Mouse (Mus musculus): Measurements from ENCODE around the gene Eif4b. TPM values are rescaled to one million over a fixed set of nuclear protein-coding genes. Genes with fewer than 3 reads are reported as not detected.

Eif4b gene
- polyA plus RNA-seq, 1 experiment from 2014 or later, result 121 TPM

GRCm38 (mm10) chr15:102048006-102048405 lies 25.6 kb upstream of the Eif4b start:
- no peaks in the 10 kb centered on the region for H3K4me1 ChIP-seq (replicated peaks)
- H3K27ac ChIP-seq, result no peak overlapping the region
- WGBS, result 91% methylated on average over 6 of the region's 6 CpGs
- no peaks in the 10 kb centered on the region; the same call in 1 of the 2 replicates for H3K27me3 ChIP-seq
- H3K36me3 ChIP-seq, result no peaks in the 10 kb centered on the region
- no peak for ATAC-seq (ENCODE audit: insufficient number of reproducible peaks, insufficient read depth, low FRiP score, low TSS enrichment, low read depth)
- H3K4me3 ChIP-seq (replicated peaks), result no peak overlapping the region
- no peaks in the 10 kb centered on the region for H3K9me3 ChIP-seq
- no peak overlapping the region for H3K4me2 ChIP-seq
- no peak overlapping the region for H3K9ac ChIP-seq (replicated peaks)

- Histone ChIP-seq H3K9ac (replicated peaks) (no peak overlapping the region), H3K4me1 (replicated peaks) (no peaks in the 10 kb centered on the region), H3K36me3 (no peaks in the 10 kb centered on the region), H3K27ac (no peak overlapping the region), H3K27me3 (no peaks in the 10 kb centered on the region; the same call in 1 of the 2 replicates), H3K9me3 (no peaks in the 10 kb centered on the region), H3K4me3 (replicated peaks) (no peak overlapping the region), H3K4me2 (no peak overlapping the region)
- no peak for ATAC-seq (ENCODE audit: insufficient number of reproducible peaks, insufficient read depth, low FRiP score, low TSS enrichment, low read depth)
Observed at GRCm38 (mm10) chr15:102049871-102050270, 23.7 kb upstream of the Eif4b start.

- H3K4me1 ChIP-seq (replicated peaks), result no peaks in the 10 kb centered on the region
- H3K9me3 ChIP-seq, result no peaks in the 10 kb centered on the region
- H3K9ac ChIP-seq (replicated peaks), result peak overlapping the region; percentile 66
- peak; percentile 80 for ATAC-seq (ENCODE audit: insufficient number of reproducible peaks, insufficient read depth, low FRiP score, low TSS enrichment, low read depth)
- 0% methylated on average over 26 of the region's 33 CpGs for WGBS
- no peaks in the 10 kb centered on the region for H3K36me3 ChIP-seq
- no peaks in the 10 kb centered on the region for H3K27me3 ChIP-seq
- H3K27ac ChIP-seq, result peak overlapping the region; percentile 73
- peak overlapping the region; percentile 74 for H3K4me2 ChIP-seq
- H3K4me3 ChIP-seq (replicated peaks), result peak overlapping the region; percentile 54
Observed at GRCm38 (mm10) chr15:102051920-102052683, 21.5 kb upstream of the Eif4b start.

GRCm38 (mm10) chr15:102056495-102057174 lies 16.9 kb upstream of the Eif4b start:
- Histone ChIP-seq H3K9me3 (no peaks in the 10 kb centered on the region), H3K9ac (replicated peaks) (no peak overlapping the region), H3K4me1 (replicated peaks) (no peaks in the 10 kb centered on the region), H3K27me3 (no peaks in the 10 kb centered on the region), H3K4me2 (no peak overlapping the region), H3K36me3 (no peaks in the 10 kb centered on the region), H3K4me3 (replicated peaks) (no peak overlapping the region), H3K27ac (no peak overlapping the region)
- WGBS, result 91% methylated on average over 15 of the region's 15 CpGs
- no peak for ATAC-seq (ENCODE audit: insufficient number of reproducible peaks, insufficient read depth, low FRiP score, low TSS enrichment, low read depth)

GRCm38 (mm10) chr15:102065661-102066325 lies 7.8 kb upstream of the Eif4b start:
- WGBS, result 6% methylated on average over 20 of the region's 20 CpGs
- Histone ChIP-seq H3K4me1 (replicated peaks) (0 out of 2 replicates have a peak, but pooled peaks cover 6% of the 10 kb centered on the region), H3K9me3 (no peaks in the 10 kb centered on the region), H3K4me2 (no peak overlapping the region), H3K4me3 (replicated peaks) (no peak overlapping the region), H3K27ac (no peak overlapping the region), H3K27me3 (peaks cover 16% of the 10 kb centered on the region; the same call in 1 of the 2 replicates), H3K9ac (replicated peaks) (no peak overlapping the region), H3K36me3 (no peaks in the 10 kb centered on the region)
- peak; percentile 63 for ATAC-seq (ENCODE audit: insufficient number of reproducible peaks, insufficient read depth, low FRiP score, low TSS enrichment, low read depth)

- no peak for ATAC-seq (ENCODE audit: insufficient number of reproducible peaks, insufficient read depth, low FRiP score, low TSS enrichment, low read depth)
- H3K4me2 ChIP-seq, result no peak overlapping the region
- no peaks in the 10 kb centered on the region for H3K36me3 ChIP-seq
- no peaks in the 10 kb centered on the region for H3K9me3 ChIP-seq
- no peak overlapping the region for H3K9ac ChIP-seq (replicated peaks)
- H3K27me3 ChIP-seq, result peaks cover 11% of the 10 kb centered on the region; the same call in 1 of the 2 replicates
- no peak overlapping the region for H3K27ac ChIP-seq
- H3K4me1 ChIP-seq (replicated peaks), result peaks cover 15% of the 10 kb centered on the region
- H3K4me3 ChIP-seq (replicated peaks), result no peak overlapping the region
- WGBS, result 75% methylated on average over 13 of the region's 13 CpGs
Observed at GRCm38 (mm10) chr15:102070476-102071467, 2.8 kb upstream of the Eif4b start.

GRCm38 (mm10) chr15:102072963-102073558 lies 512 bp upstream of the Eif4b start:
- Histone ChIP-seq H3K4me2 (peak overlapping the region; percentile 46), H3K36me3 (no peaks in the 10 kb centered on the region), H3K9me3 (no peaks in the 10 kb centered on the region), H3K4me3 (replicated peaks) (peak overlapping the region; percentile 89), H3K27me3 (no peaks in the 10 kb centered on the region; the same call in 1 of the 2 replicates), H3K9ac (replicated peaks) (no peak overlapping the region), H3K27ac (no peak overlapping the region), H3K4me1 (replicated peaks) (peaks cover 17% of the 10 kb centered on the region)
- WGBS, result 15% methylated on average over 6 of the region's 6 CpGs
- ATAC-seq (ENCODE audit: insufficient number of reproducible peaks, insufficient read depth, low FRiP score, low TSS enrichment, low read depth), result peak; percentile 21

- H3K36me3 ChIP-seq, result no peaks in the 10 kb centered on the region
- H3K27me3 ChIP-seq, result no peaks in the 10 kb centered on the region; the same call in 1 of the 2 replicates
- peak overlapping the region; percentile 97 for H3K27ac ChIP-seq
- WGBS, result under 1% methylated on average over 57 of the region's 57 CpGs
- H3K9ac ChIP-seq (replicated peaks), result peak overlapping the region; percentile 93
- H3K4me1 ChIP-seq (replicated peaks), result peaks cover 17% of the 10 kb centered on the region
- H3K9me3 ChIP-seq, result no peaks in the 10 kb centered on the region
- ATAC-seq (ENCODE audit: insufficient number of reproducible peaks, insufficient read depth, low FRiP score, low TSS enrichment, low read depth), result peak; percentile 60
- peak overlapping the region; percentile 89 for H3K4me3 ChIP-seq (replicated peaks)
- H3K4me2 ChIP-seq, result peak overlapping the region; percentile 89
Observed at GRCm38 (mm10) chr15:102074070-102074731, 628 bp downstream of the Eif4b start.

- WGBS, result 11% methylated on average over 11 of the region's 11 CpGs
- Histone ChIP-seq H3K36me3 (no peaks in the 10 kb centered on the region), H3K9me3 (no peaks in the 10 kb centered on the region), H3K27ac (peak overlapping the region; percentile 97; the same call in 1 of the 2 replicates), H3K4me2 (peak overlapping the region; percentile 89), H3K4me1 (replicated peaks) (peaks cover 17% of the 10 kb centered on the region), H3K9ac (replicated peaks) (peak overlapping the region; percentile 93), H3K27me3 (no peaks in the 10 kb centered on the region; the same call in 1 of the 2 replicates), H3K4me3 (replicated peaks) (peak overlapping the region; percentile 89)
- no peak for ATAC-seq (ENCODE audit: insufficient number of reproducible peaks, insufficient read depth, low FRiP score, low TSS enrichment, low read depth)
Observed at GRCm38 (mm10) chr15:102074876-102075585, 1.5 kb downstream of the Eif4b start.

Data from limb, embryonic 12.5 days (tissue).